Mouse (Mus musculus) heart, embryonic 16.5 days (tissue): ENCODE measurements around the gene Gm17949. TPM values are rescaled to one million over a fixed set of nuclear protein-coding genes. Genes with fewer than 3 reads are reported as not detected.

Source experiments
- ATAC-seq: fragments of 200-750 bp; cut with Nextera tagmentation; replicated peaks from 2 replicates; pipeline ENCODE4 v1.8.0; 2017; ENCODE audit warnings: moderate number of reproducible peaks; ENCODE audit not compliant: insufficient read depth, low FRiP score; ENCODE audit errors: extremely low read depth
- H3K27ac ChIP-seq: fragments of 300-500 bp; sonication (generic); 2 replicates; pipeline ENCODE4 v1.5.1; 2014; ENCODE audit warnings: mild to moderate bottlenecking, low read length, control low read depth, moderate library complexity
- H3K27me3 ChIP-seq: fragments of 300-500 bp; sonication (generic); 2 replicates; pipeline ENCODE4 v1.6.1; 2014; ENCODE audit warnings: low read length, mixed read lengths; ENCODE audit not compliant: control insufficient read depth, insufficient read depth
- H3K36me3 ChIP-seq: fragments of 300-500 bp; sonication (generic); 2 replicates; pipeline ENCODE4 v1.6.1; 2014; ENCODE audit not compliant: control insufficient read depth, insufficient read depth
- H3K4me1 ChIP-seq: fragments of 300-500 bp; sonication (generic); 2 replicates; pipeline ENCODE4 v1.6.1; 2014; ENCODE audit warnings: low read length, mixed read lengths; ENCODE audit not compliant: control insufficient read depth, insufficient read depth
- H3K4me2 ChIP-seq: fragments of 300-500 bp; sonication (generic); 2 replicates; pipeline ENCODE4 v1.6.1; 2014; ENCODE audit warnings: low read depth, mild to moderate bottlenecking, control low read depth, low read length
- H3K4me3 ChIP-seq: fragments of 300-500 bp; sonication (generic); 2 replicates; pipeline ENCODE4 v1.5.1; 2014; ENCODE audit warnings: mild to moderate bottlenecking, control low read depth, low read length
- H3K9ac ChIP-seq: fragments of 300-500 bp; sonication (generic); 2 replicates; pipeline ENCODE4 v1.6.1; 2014; ENCODE audit warnings: low read length, control low read depth
- H3K9me3 ChIP-seq: fragments of 300-500 bp; sonication (generic); replicated peaks from 2 replicates; pipeline ENCODE4 v1.6.1; 2016; ENCODE audit warnings: low read length; ENCODE audit not compliant: control insufficient read depth
- WGBS: fragments of 180-500 bp; shearing (Covaris S2); extraction: QIAGEN DNeasy Blood & Tissue Kit; methylation state at CpG from one replicate; pipeline ENCODE4 v1.1.7; 2014; 5-methylcytosine and 5-hydroxymethylcytosine counted together
- polyA plus RNA-seq: library from polyadenylated mRNA; unstranded; fragments of >200 nt; fragmentation: Nextera tagmentation; extraction: Ambion mirVana; gene quantifications from 2 replicates; pipeline ENCODE4 v1.2.1, GENCODE M21; 2015

Gene Gm17949
- polyA plus RNA-seq, 1 experiment from 2014 or later, result 0.32 TPM

GRCm38 (mm10) chr17:56975391-56975790, 35.9 kb upstream of the Gm17949 start:
- no peaks in the 10 kb centered on the region for H3K9me3 ChIP-seq
- H3K4me1 ChIP-seq, result no peaks in the 10 kb centered on the region
- ATAC-seq, result no peak
- WGBS, result 66% methylated on average over 3 of the region's 3 CpGs
- no peak overlapping the region for H3K4me3 ChIP-seq
- H3K9ac ChIP-seq, result no peak overlapping the region
- H3K4me2 ChIP-seq, result no peak overlapping the region
- H3K36me3 ChIP-seq, result no peaks in the 10 kb centered on the region
- no peak overlapping the region for H3K27ac ChIP-seq
- no peaks in the 10 kb centered on the region; the same call in 1 of the 2 replicates for H3K27me3 ChIP-seq

GRCm38 (mm10) chr17:56976531-56977390, 34.5 kb upstream of the Gm17949 start:
- Histone ChIP-seq H3K4me2 (no peak overlapping the region), H3K27me3 (no peaks in the 10 kb centered on the region; the same call in 1 of the 2 replicates), H3K9me3 (no peaks in the 10 kb centered on the region), H3K36me3 (no peaks in the 10 kb centered on the region), H3K4me3 (no peak overlapping the region), H3K27ac (no peak overlapping the region), H3K9ac (no peak overlapping the region), H3K4me1 (no peaks in the 10 kb centered on the region)
- no peak for ATAC-seq
- WGBS, result 65% methylated on average over 8 of the region's 8 CpGs

GRCm38 (mm10) chr17:56979524-56979923, 31.7 kb upstream of the Gm17949 start:
- 27% methylated on average over 7 of the region's 8 CpGs for WGBS
- no peak for ATAC-seq
- H3K4me1 ChIP-seq, result no peaks in the 10 kb centered on the region
- H3K9ac ChIP-seq, result no peak overlapping the region
- H3K4me3 ChIP-seq, result no peak overlapping the region
- no peak overlapping the region for H3K4me2 ChIP-seq
- H3K9me3 ChIP-seq, result no peaks in the 10 kb centered on the region
- no peaks in the 10 kb centered on the region for H3K36me3 ChIP-seq
- no peak overlapping the region for H3K27ac ChIP-seq
- no peaks in the 10 kb centered on the region for H3K27me3 ChIP-seq

DNA sequence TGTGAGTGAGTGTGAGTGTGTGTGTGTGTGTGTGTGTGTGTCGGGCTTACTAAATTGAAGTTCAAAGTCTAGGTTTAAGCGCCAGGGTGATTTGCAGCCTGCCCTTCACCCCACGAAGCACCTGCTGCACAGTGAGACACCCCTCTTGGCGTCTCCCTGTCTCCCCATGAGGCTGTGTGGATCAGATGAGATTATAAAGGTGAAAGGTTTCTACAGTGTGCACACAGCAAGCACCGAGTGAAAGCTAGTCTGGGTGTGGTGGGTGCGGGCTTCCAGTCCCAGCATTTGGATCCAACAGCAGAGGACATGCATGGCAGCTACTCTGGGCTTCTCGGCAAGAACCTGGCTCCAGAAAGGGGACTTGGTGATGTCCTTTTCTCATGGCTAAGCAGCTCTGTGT, 30.2 kb upstream of the Gm17949 start:
- H3K36me3 ChIP-seq, result no peaks in the 10 kb centered on the region
- no peak overlapping the region for H3K4me3 ChIP-seq
- no peak for ATAC-seq
- H3K9me3 ChIP-seq, result no peaks in the 10 kb centered on the region
- no peaks in the 10 kb centered on the region for H3K27me3 ChIP-seq
- no peaks in the 10 kb centered on the region for H3K4me1 ChIP-seq
- H3K9ac ChIP-seq, result no peak overlapping the region
- no peak overlapping the region for H3K27ac ChIP-seq
- WGBS, result 69% methylated on average over 7 of the region's 7 CpGs
- no peak overlapping the region for H3K4me2 ChIP-seq

DNA sequence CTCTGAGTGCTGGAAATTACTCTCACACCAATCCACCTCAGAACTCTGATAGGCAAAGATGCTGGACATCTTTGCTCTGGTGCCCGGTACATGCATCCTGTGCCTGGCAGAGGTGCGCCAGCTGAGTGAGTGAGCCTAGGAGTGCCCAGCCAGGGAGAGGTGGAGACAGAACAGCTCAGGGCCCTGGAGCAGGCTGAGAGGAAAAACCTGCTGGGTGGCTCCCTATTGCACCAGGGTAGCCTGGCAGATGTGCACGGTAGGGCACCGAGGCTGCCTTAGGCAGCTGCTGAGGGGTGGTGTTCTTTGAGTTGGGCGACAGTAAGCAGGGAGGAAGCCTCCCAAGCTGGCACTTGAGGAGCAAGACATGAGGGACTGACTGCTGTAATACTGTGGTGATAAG, 29.3 kb upstream of the Gm17949 start, which contains the start of gene Acer1:
TSS of gene Acer1 (minus strand) at position 114 of the 400 bp plus-strand sequence.
- Histone ChIP-seq H3K9me3 (no peaks in the 10 kb centered on the region), H3K27ac (no peak within 1 kb of the TSS), H3K4me2 (no peak within 1 kb of the TSS), H3K36me3 (no peaks in the 10 kb centered on the region), H3K4me3 (no peak within 1 kb of the TSS), H3K27me3 (no peaks in the 10 kb centered on the region), H3K4me1 (no peaks in the 10 kb centered on the region), H3K9ac (no peak within 1 kb of the TSS)
- no peak; the same call in 1 of the 2 replicates for ATAC-seq
- WGBS, result 61% methylated on average over 5 of the region's 5 CpGs

DNA sequence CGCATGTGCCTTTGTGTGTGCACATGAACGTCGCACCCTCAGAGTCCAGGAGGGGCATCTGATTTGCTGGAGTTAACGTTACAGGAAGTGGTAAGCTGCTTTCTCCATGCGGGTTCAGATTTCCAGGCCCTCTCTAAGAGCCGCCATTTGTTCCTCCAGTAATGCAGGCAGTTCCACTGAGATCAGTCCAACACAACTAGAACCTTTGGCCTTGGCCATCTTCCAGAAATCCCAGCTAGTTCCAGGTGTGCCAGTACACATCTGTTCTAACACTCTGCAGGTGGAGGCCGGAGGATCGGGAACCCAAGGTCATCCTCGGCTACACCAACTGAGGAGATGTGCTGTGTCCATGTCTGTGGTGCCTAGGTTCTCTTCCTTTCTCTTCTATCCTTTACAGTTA, 26.4 kb upstream of the Gm17949 start:
- H3K4me3 ChIP-seq, result no peak overlapping the region
- 78% methylated on average over 9 of the region's 9 CpGs for WGBS
- H3K27me3 ChIP-seq, result no peaks in the 10 kb centered on the region

GRCm38 (mm10) chr17:56985656-56986055, 25.6 kb upstream of the Gm17949 start:
- H3K4me1 ChIP-seq, result no peaks in the 10 kb centered on the region
- H3K9me3 ChIP-seq, result no peaks in the 10 kb centered on the region
- ATAC-seq, result no peak
- no peaks in the 10 kb centered on the region for H3K27me3 ChIP-seq
- H3K9ac ChIP-seq, result no peak overlapping the region
- no peak overlapping the region for H3K4me3 ChIP-seq
- H3K4me2 ChIP-seq, result no peak overlapping the region
- no peak overlapping the region for H3K27ac ChIP-seq
- H3K36me3 ChIP-seq, result no peaks in the 10 kb centered on the region
- WGBS, result 82% methylated on average over 3 of the region's 3 CpGs

More for the DNA sequence above, 26.4 kb upstream of the Gm17949 start:
- no peak overlapping the region for H3K4me2 ChIP-seq
- no peak for ATAC-seq
- H3K36me3 ChIP-seq, result no peaks in the 10 kb centered on the region
- no peak overlapping the region for H3K27ac ChIP-seq
- H3K9me3 ChIP-seq, result no peaks in the 10 kb centered on the region
- H3K9ac ChIP-seq, result no peak overlapping the region
- H3K4me1 ChIP-seq, result no peaks in the 10 kb centered on the region

DNA sequence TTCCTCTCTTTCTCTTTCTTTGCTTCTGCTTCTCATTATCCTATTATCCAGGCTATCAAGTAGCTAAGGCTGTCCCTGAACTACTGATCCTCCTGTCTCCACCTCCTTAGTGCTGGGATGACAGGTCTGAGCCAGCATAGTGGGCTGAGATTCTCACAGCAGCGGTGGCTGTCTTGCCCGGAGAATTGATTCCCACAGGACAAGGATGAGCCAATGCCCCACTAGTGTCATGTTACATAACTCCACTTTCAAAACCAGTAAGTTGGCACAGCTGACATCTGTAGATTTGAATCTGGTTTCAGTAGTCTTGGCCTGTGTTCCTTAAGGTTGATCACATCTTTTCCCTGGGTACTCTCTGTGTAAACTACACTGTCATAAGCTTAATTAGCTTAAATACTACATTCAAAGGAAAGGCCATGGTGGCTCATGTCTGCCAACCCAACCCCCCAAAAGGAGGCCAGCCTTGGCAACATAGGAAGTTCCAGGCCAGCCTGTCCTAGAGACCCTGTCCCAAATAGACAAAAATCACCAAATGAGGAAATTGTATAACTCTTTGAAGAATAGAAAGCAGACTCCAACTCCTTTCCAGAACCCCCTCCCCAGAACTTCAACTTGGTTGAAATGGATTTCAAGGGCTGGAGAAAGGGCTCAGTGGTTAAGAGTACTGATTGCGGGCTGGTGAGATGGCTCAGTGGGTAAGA, 25.0 kb upstream of the Gm17949 start:
- Histone ChIP-seq H3K4me1 (peaks cover 5% of the 10 kb centered on the region), H3K27ac (no peak overlapping the region), H3K27me3 (no peaks in the 10 kb centered on the region), H3K9ac (no peak overlapping the region), H3K4me3 (no peak overlapping the region), H3K9me3 (no peaks in the 10 kb centered on the region), H3K4me2 (no peak overlapping the region), H3K36me3 (0 out of 2 replicates have a peak, but pooled peaks cover 1% of the 10 kb centered on the region)
- 80% methylated on average over 3 of the region's 3 CpGs for WGBS
- no peak for ATAC-seq

DNA sequence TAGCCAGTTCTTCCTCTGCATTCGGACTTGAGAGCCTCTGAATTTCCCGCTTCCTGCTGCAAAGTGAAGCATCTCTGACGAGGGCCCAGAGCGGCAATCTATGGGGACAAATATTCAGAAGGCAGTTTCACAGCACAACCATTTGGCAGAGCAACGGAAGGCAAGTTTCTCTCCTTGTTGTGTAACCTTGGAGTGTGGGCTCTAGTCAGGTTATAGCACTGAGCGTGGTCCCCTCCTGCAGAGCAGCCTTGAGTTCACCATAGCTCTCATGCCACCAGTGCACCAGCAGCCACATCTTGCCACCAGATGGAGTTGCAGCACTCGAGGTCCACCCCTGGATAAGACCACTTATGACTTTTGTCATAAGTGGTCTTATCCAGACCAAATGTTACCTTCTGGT, 22.8 kb upstream of the Gm17949 start:
- no peak overlapping the region for H3K4me2 ChIP-seq

More for the DNA sequence above, 22.8 kb upstream of the Gm17949 start:
- 80% methylated on average over 7 of the region's 7 CpGs for WGBS
- H3K9ac ChIP-seq, result no peak overlapping the region
- H3K36me3 ChIP-seq, result peaks cover 11% of the 10 kb centered on the region
- no peak overlapping the region for H3K27ac ChIP-seq
- peaks cover 6% of the 10 kb centered on the region for H3K4me1 ChIP-seq
- ATAC-seq, result no peak
- no peaks in the 10 kb centered on the region for H3K9me3 ChIP-seq
- H3K4me3 ChIP-seq, result no peak overlapping the region
- H3K27me3 ChIP-seq, result no peaks in the 10 kb centered on the region
